ENCODE assay signal across 30 mouse cellular contexts in genomic region chr12:56538601-56539000, GRCm38 (mm10). TPM values are rescaled to one million over a fixed set of nuclear protein-coding genes. Genes with fewer than 3 reads are reported as not detected.
DNase-seq lines count a peak whose midpoint lies in the region; ATAC-seq and TF ChIP-seq lines count a peak whose summit lies in the region.
"Had no signal": no experiment of that assay in that cellular context is flagged by ENCODE, and none has a peak within 500 bp of the region (broad histone marks: within the 10 kb centered on the region; RNA-seq: fewer than 3 reads in every experiment).

No protein-coding gene starts in this region.

- no peak overlapping the region for H3K4me2 ChIP-seq in hindbrain, embryonic 11.5 days (replicated peaks; ENCODE audit: low read depth, low read length)
- no peak overlapping the region for H3K4me2 ChIP-seq in hindbrain, embryonic 12.5 days (replicated peaks)
- peak overlapping the region; percentile 47 for H3K4me2 ChIP-seq in lung, embryonic 16.5 days (ENCODE audit: low read depth, low read length)
- H3K4me2 ChIP-seq in midbrain, embryonic 11.5 days, result no peak overlapping the region
- no peak overlapping the region for H3K4me2 ChIP-seq in midbrain, postnatal 0 days (ENCODE audit: low read depth, low read length, poor library complexity, severe bottlenecking)
- H3K4me2 ChIP-seq: heart, embryonic 13.5 days; hindbrain, embryonic 14.5 days had no signal

- no peaks in the 10 kb centered on the region for H3K36me3 ChIP-seq in hindbrain, embryonic 11.5 days (ENCODE audit: control insufficient read depth, insufficient read depth, low read length)
- H3K36me3 ChIP-seq in hindbrain, embryonic 12.5 days, result no peaks in the 10 kb centered on the region
- no peaks in the 10 kb centered on the region for H3K36me3 ChIP-seq in lung, embryonic 16.5 days (ENCODE audit: control insufficient read depth, insufficient read depth, low read length)
- H3K36me3 ChIP-seq in midbrain, embryonic 11.5 days (ENCODE audit: control insufficient read depth, insufficient read depth, low read length), result no peaks in the 10 kb centered on the region
- no peaks in the 10 kb centered on the region for H3K36me3 ChIP-seq in midbrain, postnatal 0 days (ENCODE audit: insufficient read depth, low read length)
- H3K36me3 ChIP-seq: forebrain, embryonic 10.5 days; heart, embryonic 10.5 days; heart, embryonic 13.5 days had no signal

- H3K27me3 ChIP-seq in hindbrain, embryonic 11.5 days (ENCODE audit: control insufficient read depth, insufficient read depth, low read length), result peaks cover 87% of the 10 kb centered on the region
- H3K27me3 ChIP-seq in hindbrain, embryonic 12.5 days, result peaks cover 98% of the 10 kb centered on the region
- peaks cover 65% of the 10 kb centered on the region for H3K27me3 ChIP-seq in lung, embryonic 16.5 days (ENCODE audit: control insufficient read depth, insufficient read depth, low read depth, low read length)
- H3K27me3 ChIP-seq in midbrain, embryonic 11.5 days (ENCODE audit: control insufficient read depth, insufficient read depth, low read length), result peaks cover 90% of the 10 kb centered on the region
- H3K27me3 ChIP-seq in midbrain, postnatal 0 days (ENCODE audit: insufficient read depth, low read length), result peaks cover 83% of the 10 kb centered on the region

- peak; percentile 24 for DNase-seq in hindbrain, embryonic 11.5 days (ENCODE audit: low spot score)
- no peak for DNase-seq in lung, postnatal 4 days
- peak; percentile 90 for DNase-seq in midbrain, embryonic 11.5 days (ENCODE audit: low spot score, missing footprints)
- DNase-seq in midbrain, postnatal 0 days (ENCODE audit: low spot score), result no peak
- DNase-seq: adrenal gland, adult 2 months; adrenal gland, postnatal 14 days; cerebellum, adult 11 months; cerebellum, adult 2 months; cerebellum, adult 9-11 months; cerebellum, postnatal 25 days; gastrocnemius, postnatal 10 days; gastrocnemius, postnatal 36 days; heart, adult 2 months; heart, postnatal 14 days; heart, postnatal 4 days had no signal

- H3K4me3 ChIP-seq in hindbrain, embryonic 11.5 days (ENCODE audit: low read depth, low read length), result no peak overlapping the region
- no peak overlapping the region for H3K4me3 ChIP-seq in hindbrain, embryonic 12.5 days
- H3K4me3 ChIP-seq in lung, embryonic 16.5 days (ENCODE audit: low read length), result peak overlapping the region; percentile 15; the same call in 1 of the 2 replicates
- no peak overlapping the region for H3K4me3 ChIP-seq in midbrain, embryonic 11.5 days (ENCODE audit: low read depth, low read length)
- no peak overlapping the region for H3K4me3 ChIP-seq in midbrain, postnatal 0 days (ENCODE audit: low read depth, low read length)
- H3K4me3 ChIP-seq: forebrain, embryonic 10.5 days; heart, adult 2 months; heart, embryonic 10.5 days; heart, embryonic 13.5 days had no signal

- no peak for ATAC-seq in hindbrain, embryonic 11.5 days (ENCODE audit: low FRiP score)
- ATAC-seq in hindbrain, embryonic 12.5 days (ENCODE audit: low FRiP score), result no peak
- no peak for ATAC-seq in lung, embryonic 16.5 days (ENCODE audit: low read depth)
- no peak for ATAC-seq in midbrain, embryonic 11.5 days (ENCODE audit: low FRiP score)
- no peak for ATAC-seq in midbrain, postnatal 0 days (ENCODE audit: low FRiP score)
- ATAC-seq: CD4-positive, CD25-positive, alpha-beta regulatory T cell, adult 4 months; forebrain, embryonic 13.5 days; forebrain, embryonic 16.5 days had no signal

- 0% methylated on average over 3 of the region's 3 CpGs for WGBS in hindbrain, embryonic 11.5 days
- WGBS in hindbrain, embryonic 12.5 days, result 5% methylated on average over 3 of the region's 3 CpGs
- 1% methylated on average over 3 of the region's 3 CpGs for WGBS in lung, embryonic 16.5 days
- 5% methylated on average over 3 of the region's 3 CpGs for WGBS in midbrain, embryonic 11.5 days
- 3% methylated on average over 3 of the region's 3 CpGs for WGBS in midbrain, postnatal 0 days

- no peak overlapping the region for H3K27ac ChIP-seq in hindbrain, embryonic 11.5 days (ENCODE audit: low read depth, low read length)
- no peak overlapping the region for H3K27ac ChIP-seq in hindbrain, embryonic 12.5 days
- peak overlapping the region; percentile 97 for H3K27ac ChIP-seq in lung, embryonic 16.5 days (ENCODE audit: low read length)
- H3K27ac ChIP-seq in midbrain, embryonic 11.5 days (ENCODE audit: low read depth, low read length), result no peak overlapping the region
- H3K27ac ChIP-seq in midbrain, postnatal 0 days (ENCODE audit: low read depth, low read length), result no peak overlapping the region
- H3K27ac ChIP-seq: forebrain, embryonic 10.5 days; forebrain, embryonic 13.5 days; heart, adult 2 months; heart, embryonic 10.5 days; heart, embryonic 13.5 days; hindbrain, embryonic 14.5 days had no signal

- H3K4me1 ChIP-seq in hindbrain, embryonic 11.5 days (replicated peaks; ENCODE audit: control insufficient read depth, insufficient read depth, low read length), result peaks cover 2% of the 10 kb centered on the region; the same call in 1 of the 2 replicates
- peaks cover 3% of the 10 kb centered on the region; the same call in 1 of the 2 replicates for H3K4me1 ChIP-seq in hindbrain, embryonic 12.5 days
- H3K4me1 ChIP-seq in lung, embryonic 16.5 days (replicated peaks; ENCODE audit: control insufficient read depth, insufficient read depth, low read length), result 0 out of 2 replicates have a peak, but pooled peaks cover 3% of the 10 kb centered on the region
- no peaks in the 10 kb centered on the region; the same call in 1 of the 2 replicates for H3K4me1 ChIP-seq in midbrain, embryonic 11.5 days (ENCODE audit: control insufficient read depth, insufficient read depth, low read length)
- H3K4me1 ChIP-seq in midbrain, postnatal 0 days (ENCODE audit: insufficient read depth, low read length), result 0 out of 2 replicates have a peak, but pooled peaks cover 2% of the 10 kb centered on the region

- no peak overlapping the region for H3K9ac ChIP-seq in hindbrain, embryonic 11.5 days (ENCODE audit: low read depth, low read length)
- no peak overlapping the region for H3K9ac ChIP-seq in hindbrain, embryonic 12.5 days
- H3K9ac ChIP-seq in lung, embryonic 16.5 days (ENCODE audit: low read length), result peak overlapping the region; percentile 83
- H3K9ac ChIP-seq in midbrain, embryonic 11.5 days (ENCODE audit: low read length), result no peak overlapping the region
- H3K9ac ChIP-seq in midbrain, postnatal 0 days (replicated peaks; ENCODE audit: low read length, poor library complexity, severe bottlenecking), result no peak overlapping the region
- H3K9ac ChIP-seq: heart, embryonic 13.5 days; hindbrain, embryonic 14.5 days had no signal

- no peak for TF ChIP-seq CTCF in midbrain, postnatal 0 days (IDR thresholded peaks at IDR 0.05)

- H3K9me3 ChIP-seq in hindbrain, embryonic 11.5 days (ENCODE audit: control insufficient read depth, low read length), result no peaks in the 10 kb centered on the region
- no peaks in the 10 kb centered on the region for H3K9me3 ChIP-seq in hindbrain, embryonic 12.5 days (replicated peaks)
- no peaks in the 10 kb centered on the region for H3K9me3 ChIP-seq in lung, embryonic 16.5 days (ENCODE audit: control insufficient read depth, low read length)
- no peaks in the 10 kb centered on the region for H3K9me3 ChIP-seq in midbrain, embryonic 11.5 days (ENCODE audit: control insufficient read depth, low read length)
- H3K9me3 ChIP-seq in midbrain, postnatal 0 days (ENCODE audit: low read length), result no peaks in the 10 kb centered on the region
- H3K9me3 ChIP-seq: forebrain, embryonic 10.5 days; forebrain, embryonic 13.5 days; heart, embryonic 10.5 days; heart, embryonic 13.5 days had no signal

RNA-seq across cellular contexts. Expression of gene Nkx2-1, which starts 1.9 kb away (rescaled TPM):
- 0.11 and 0.29 TPM in 2 replicates for polyA plus RNA-seq in hindbrain, embryonic 11.5 days (2014; fragmentation: Nextera tagmentation; extraction: Ambion mirVana)
- 0.12 and 1.7 TPM in 2 replicates for polyA plus RNA-seq in hindbrain, embryonic 12.5 days (2016; fragmentation: Nextera tagmentation; extraction: Ambion mirVana)
- polyA plus RNA-seq in lung, embryonic 16.5 days (2015; fragmentation: Nextera tagmentation; extraction: Ambion mirVana), result 74.8 and 91.7 TPM in 2 replicates
- polyA plus RNA-seq in midbrain, embryonic 11.5 days (2014; fragmentation: Nextera tagmentation; extraction: Ambion mirVana), result 5.6 and 7.0 TPM in 2 replicates
- 0.19 and 1.6 TPM in 2 replicates for total RNA-seq in midbrain, postnatal 0 days (2014; rRNA removed)
- polyA plus RNA-seq in midbrain, postnatal 0 days (2015; fragmentation: Nextera tagmentation; extraction: Ambion mirVana), result 5.1 and 7.6 TPM in 2 replicates
- total RNA-seq: adrenal gland, adult 2 months; adrenal gland, postnatal 14 days; adrenal gland, postnatal 4 days; common myeloid progenitor, adult 5-6 weeks; gastrocnemius, adult 18-20 months; gastrocnemius, postnatal 10 days; gastrocnemius, postnatal 36 days; granulocyte monocyte progenitor cell, adult 5-6 weeks; heart, adult 2 months; heart, postnatal 4 days; MEL had no signal
- polyA plus RNA-seq: adrenal gland, adult 2 months; C2C12; CD4-positive, CD25-positive, alpha-beta regulatory T cell, adult 4 months; cerebellum, adult 2 months; hindbrain, embryonic 14.5 days had no signal

Comparison
In these comparisons a context has a peak if more than half of its experiments do, and no peak if none do; other contexts are left out.
1. DNase-seq: peak in hindbrain, embryonic 11.5 days (single experiment) and midbrain, embryonic 11.5 days (single experiment); none in lung, postnatal 4 days (0 of 2) and midbrain, postnatal 0 days (single experiment).